Mouse (Mus musculus): ENCODE results near the gene Xylb. TPM values are rescaled to one million over a fixed set of nuclear protein-coding genes. Genes with fewer than 3 reads are reported as not detected.
"Not testable (repeated sequence)": the region's sequence is repeated elsewhere in the genome, so short reads cannot be mapped to it uniquely, and the experiment has no call there.

Gene Xylb
- polyA plus RNA-seq, 1 experiment, result 5.5 TPM

DNA sequence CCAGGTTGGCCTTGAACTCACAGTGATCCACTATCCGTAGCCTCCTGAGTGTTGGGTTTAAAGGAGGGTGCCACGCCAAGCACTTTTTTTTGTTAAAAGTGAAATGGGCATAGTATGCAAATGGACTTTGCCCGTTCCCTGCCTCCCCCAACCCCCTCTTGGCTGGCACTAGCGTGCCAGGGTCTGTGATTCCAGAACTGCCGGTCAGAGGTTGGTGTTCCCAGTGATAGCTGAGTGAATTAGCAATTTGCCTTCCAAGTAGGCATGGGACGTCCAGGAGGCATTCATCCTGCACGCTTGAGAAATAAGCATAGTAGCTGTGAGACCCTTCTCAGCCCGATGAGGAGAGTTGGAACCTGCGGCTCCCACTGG, 863 bp downstream of the Xylb start:
- TF ChIP-seq CTCF (IDR thresholded peaks at IDR 0.05; ENCODE audit: low read depth, low read length), result no peak
- TF ChIP-seq POLR2A (IDR thresholded peaks at IDR 0.05; ENCODE audit: borderline replicate concordance, low read depth, low read length), result no peak
- peaks cover 2% of the 10 kb centered on the region; the same call in 1 of the 2 replicates for H3K4me1 ChIP-seq (ENCODE audit: control insufficient read depth, insufficient read depth, low read length)
- peak overlapping the region; percentile 94 for H3K4me3 ChIP-seq (ENCODE audit: insufficient read depth, low read length)
- H3K27ac ChIP-seq (ENCODE audit: insufficient read depth, low read depth, low read length), result no peak overlapping the region

DNA sequence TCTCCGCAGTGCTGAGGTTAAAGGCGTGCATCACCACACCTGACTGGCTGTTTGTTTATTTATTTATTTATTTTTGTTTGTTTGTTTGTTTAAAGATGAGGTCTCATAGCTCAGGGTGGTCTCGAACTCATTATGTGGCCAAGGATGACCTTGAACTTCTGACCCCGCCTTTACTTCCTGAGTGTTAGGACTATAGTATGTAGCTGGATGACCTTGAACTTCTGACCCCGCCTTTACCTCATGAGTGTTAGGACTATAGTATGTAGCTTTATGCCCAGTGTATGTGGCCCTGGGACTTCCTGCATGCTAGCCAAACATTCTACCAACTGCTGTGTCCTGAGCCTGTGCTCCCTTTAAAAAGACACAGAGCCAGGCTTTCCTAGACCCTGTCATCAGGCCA, 4.2 kb downstream of the Xylb start:
- H3K4me1 ChIP-seq (ENCODE audit: control insufficient read depth, insufficient read depth, low read length), result peaks cover 17% of the 10 kb centered on the region
- H3K27ac ChIP-seq (ENCODE audit: insufficient read depth, low read depth, low read length), result no peak overlapping the region
- TF ChIP-seq POLR2A (IDR thresholded peaks at IDR 0.05; ENCODE audit: borderline replicate concordance, low read depth, low read length) (no peak), CTCF (IDR thresholded peaks at IDR 0.05; ENCODE audit: low read depth, low read length) (no peak)
- no peak overlapping the region for H3K4me3 ChIP-seq (ENCODE audit: insufficient read depth, low read length)

DNA sequence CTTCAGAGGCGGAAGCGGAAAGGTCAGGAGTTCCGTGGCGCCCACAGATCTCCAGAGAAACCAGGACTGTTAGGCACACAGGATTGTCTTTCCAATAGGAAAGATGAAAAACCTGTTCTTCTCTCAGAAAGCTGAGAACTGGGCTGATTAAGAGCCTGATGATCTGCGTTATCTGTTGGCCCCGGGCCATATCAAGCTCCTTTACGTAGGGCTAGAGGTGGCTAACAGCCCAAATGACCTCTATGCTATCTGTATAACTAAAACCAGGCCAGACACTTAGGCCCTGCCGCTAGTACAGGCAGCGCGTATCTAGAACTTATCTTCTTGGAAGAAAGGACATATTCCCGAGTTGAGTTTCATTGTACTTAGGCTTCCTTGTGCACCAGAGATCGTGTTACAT, 6.0 kb downstream of the Xylb start:
- H3K4me1 ChIP-seq (ENCODE audit: control insufficient read depth, insufficient read depth, low read length), result peaks cover 15% of the 10 kb centered on the region
- no peak overlapping the region for H3K4me3 ChIP-seq (ENCODE audit: insufficient read depth, low read length)
- no peak overlapping the region for H3K27ac ChIP-seq (ENCODE audit: insufficient read depth, low read depth, low read length)
- TF ChIP-seq CTCF (IDR thresholded peaks at IDR 0.05; ENCODE audit: low read depth, low read length) (no peak), POLR2A (IDR thresholded peaks at IDR 0.05; ENCODE audit: borderline replicate concordance, low read depth, low read length) (no peak)

DNA sequence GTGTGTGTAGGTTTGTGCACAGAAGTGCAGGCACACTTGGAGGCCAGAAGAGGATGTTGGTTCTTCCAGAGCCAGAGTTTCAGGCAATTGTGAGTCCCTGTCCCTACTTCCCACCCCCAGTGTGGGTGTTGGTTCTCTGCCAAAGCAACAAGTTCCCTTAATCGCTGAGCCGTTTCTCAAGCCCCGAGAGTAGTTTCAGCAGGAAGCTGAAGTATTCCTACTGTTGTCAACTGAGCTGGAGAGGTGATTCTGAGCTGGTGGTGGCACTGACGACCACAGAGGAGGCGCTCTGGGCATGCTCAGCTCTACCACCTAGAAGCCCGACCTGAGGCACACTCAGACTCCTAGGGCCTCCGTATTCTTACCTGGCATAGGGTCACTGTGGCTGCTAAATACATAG, 8.1 kb downstream of the Xylb start, which contains the start of gene Slc22a14:
Gene Slc22a14 (minus strand): TSS at position 270 of the 400 bp plus-strand sequence.
- peak within 1 kb of the TSS; percentile 32; the same call in 1 of the 2 replicates for H3K27ac ChIP-seq (ENCODE audit: insufficient read depth, low read depth, low read length)
- peaks cover 15% of the 10 kb centered on the region for H3K4me1 ChIP-seq (ENCODE audit: control insufficient read depth, insufficient read depth, low read length)
- H3K4me3 ChIP-seq (ENCODE audit: insufficient read depth, low read length), result no peak within 1 kb of the TSS
- TF ChIP-seq POLR2A (IDR thresholded peaks at IDR 0.05; ENCODE audit: borderline replicate concordance, low read depth, low read length) (no peak), CTCF (IDR thresholded peaks at IDR 0.05; ENCODE audit: low read depth, low read length) (no peak)

DNA sequence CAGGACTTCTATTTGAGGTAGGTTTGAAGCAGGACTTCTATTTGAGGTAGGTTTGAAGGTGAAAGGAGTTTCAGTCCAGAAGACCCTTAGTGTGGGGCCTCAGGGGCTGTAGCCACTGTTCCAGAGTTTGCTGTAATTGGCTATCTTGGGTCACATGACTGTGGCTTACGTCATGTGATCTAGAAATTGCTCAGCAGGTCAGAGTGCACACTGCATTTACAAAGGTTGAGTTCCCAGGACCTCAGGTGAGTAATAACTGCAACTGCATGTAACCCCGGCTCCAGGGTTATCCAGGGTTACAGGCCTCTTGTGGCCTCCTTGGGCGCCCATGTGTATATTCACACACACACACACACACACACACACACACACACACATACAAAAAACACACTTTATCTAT, 11.2 kb downstream of the Xylb start:
- Histone ChIP-seq H3K27ac (ENCODE audit: insufficient read depth, low read depth, low read length) (no peak overlapping the region), H3K4me3 (ENCODE audit: insufficient read depth, low read length) (no peak overlapping the region), H3K4me1 (ENCODE audit: control insufficient read depth, insufficient read depth, low read length) (peaks cover 15% of the 10 kb centered on the region)
- TF ChIP-seq CTCF (IDR thresholded peaks at IDR 0.05; ENCODE audit: low read depth, low read length) (no peak), POLR2A (IDR thresholded peaks at IDR 0.05; ENCODE audit: borderline replicate concordance, low read depth, low read length) (no peak)

DNA sequence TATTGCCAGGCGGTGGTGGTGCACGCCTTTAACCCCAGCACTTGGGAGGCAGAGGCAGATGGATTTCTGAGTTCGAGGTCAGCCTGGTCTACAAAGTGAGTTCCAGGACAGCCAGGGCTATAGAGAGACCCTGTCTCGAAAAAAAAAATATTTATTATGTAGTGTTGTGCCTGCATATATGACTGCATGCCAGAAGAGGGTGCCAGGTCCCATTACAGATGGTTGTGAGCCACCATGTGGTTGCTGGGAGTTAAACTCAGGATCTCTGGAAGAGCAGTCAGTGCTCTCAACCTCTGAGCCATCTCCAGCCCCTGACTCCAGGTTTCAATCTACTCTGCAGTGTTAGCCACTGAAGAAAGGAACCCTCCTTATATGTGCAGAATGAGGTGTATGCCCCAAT, 13.6 kb downstream of the Xylb start:
- not testable (repeated sequence) for H3K4me1 ChIP-seq (ENCODE audit: control insufficient read depth, insufficient read depth, low read length); H3K4me3 ChIP-seq (ENCODE audit: insufficient read depth, low read length)

DNA sequence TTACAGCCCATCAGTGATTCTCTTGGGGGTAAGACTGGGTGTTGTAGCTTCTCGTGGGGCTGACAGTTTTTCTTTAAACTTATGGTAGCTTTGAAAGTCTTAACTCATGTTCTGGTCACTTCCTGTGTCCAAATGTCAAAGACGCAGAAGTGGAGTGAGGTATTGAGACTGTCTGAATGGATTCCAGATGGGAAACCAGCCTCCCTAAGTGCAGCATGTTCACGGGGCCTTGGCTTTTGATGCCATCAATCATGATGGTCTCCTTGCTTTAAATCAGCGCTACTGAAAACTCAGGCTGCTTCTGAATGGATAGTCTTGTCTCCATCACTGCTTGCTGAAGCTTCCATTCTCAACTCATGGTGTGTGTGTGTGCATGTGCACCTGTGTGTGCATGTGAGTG, 14.1 kb downstream of the Xylb start:
- Histone ChIP-seq H3K4me1 (ENCODE audit: control insufficient read depth, insufficient read depth, low read length) (no peaks in the 10 kb centered on the region), H3K27ac (ENCODE audit: insufficient read depth, low read depth, low read length) (no peak overlapping the region), H3K4me3 (ENCODE audit: insufficient read depth, low read length) (no peak overlapping the region)
- TF ChIP-seq CTCF (IDR thresholded peaks at IDR 0.05; ENCODE audit: low read depth, low read length) (no peak), POLR2A (IDR thresholded peaks at IDR 0.05; ENCODE audit: borderline replicate concordance, low read depth, low read length) (no peak)

More for the DNA sequence above, 13.6 kb downstream of the Xylb start:
- not testable (repeated sequence) for H3K27ac ChIP-seq (ENCODE audit: insufficient read depth, low read depth, low read length)

DNA sequence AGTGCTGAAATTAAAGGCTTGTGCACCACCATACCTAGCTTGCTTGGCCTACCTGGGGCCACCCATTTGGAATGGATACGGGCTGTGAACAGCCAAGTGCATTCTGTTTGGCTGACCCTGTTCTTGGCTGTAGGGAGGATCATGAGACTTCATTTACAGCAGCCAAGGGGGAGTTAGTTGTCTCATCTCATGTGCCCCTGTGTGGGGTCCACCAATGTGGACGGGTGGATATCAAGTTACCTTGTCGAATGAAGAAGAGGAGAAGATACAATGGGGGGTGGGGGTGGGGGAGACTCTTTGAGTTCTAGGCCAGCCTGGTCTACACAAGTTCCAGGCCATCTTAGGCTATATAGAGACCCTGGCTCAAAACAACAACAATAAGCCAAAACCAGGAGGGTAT, 17.8 kb downstream of the Xylb start:
- H3K27ac ChIP-seq (ENCODE audit: insufficient read depth, low read depth, low read length), result no peak overlapping the region
- H3K4me1 ChIP-seq (ENCODE audit: control insufficient read depth, insufficient read depth, low read length), result peaks cover 7% of the 10 kb centered on the region; the same call in 1 of the 2 replicates
- TF ChIP-seq POLR2A (IDR thresholded peaks at IDR 0.05; ENCODE audit: borderline replicate concordance, low read depth, low read length), result no peak
- no peak overlapping the region for H3K4me3 ChIP-seq (ENCODE audit: insufficient read depth, low read length)

DNA sequence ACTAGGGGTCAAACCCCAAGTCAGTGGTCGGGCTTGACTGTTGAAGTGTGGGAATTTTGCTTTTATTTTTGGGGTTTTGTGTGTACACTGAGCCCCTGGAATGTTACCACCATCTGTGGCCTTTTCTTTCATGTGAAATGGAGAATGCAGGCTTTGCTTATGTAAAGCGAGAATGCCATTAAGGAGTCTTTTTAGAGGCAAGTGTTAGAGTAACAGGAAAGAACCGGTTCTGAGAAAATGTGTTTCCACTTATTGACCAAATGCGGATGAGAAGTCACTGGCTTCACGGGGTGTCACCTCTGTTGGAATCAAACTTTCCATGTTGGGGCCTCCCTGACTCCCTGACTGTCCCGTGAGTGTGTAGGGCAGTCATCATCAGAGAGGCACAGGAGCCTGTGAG, 18.4 kb downstream of the Xylb start:
- H3K4me1 ChIP-seq (ENCODE audit: control insufficient read depth, insufficient read depth, low read length), result peaks cover 7% of the 10 kb centered on the region; the same call in 1 of the 2 replicates
- no peak overlapping the region for H3K4me3 ChIP-seq (ENCODE audit: insufficient read depth, low read length)
- TF ChIP-seq CTCF (IDR thresholded peaks at IDR 0.05; ENCODE audit: low read depth, low read length), result no peak
- TF ChIP-seq POLR2A (IDR thresholded peaks at IDR 0.05; ENCODE audit: borderline replicate concordance, low read depth, low read length), result no peak
- H3K27ac ChIP-seq (ENCODE audit: insufficient read depth, low read depth, low read length), result no peak overlapping the region

DNA sequence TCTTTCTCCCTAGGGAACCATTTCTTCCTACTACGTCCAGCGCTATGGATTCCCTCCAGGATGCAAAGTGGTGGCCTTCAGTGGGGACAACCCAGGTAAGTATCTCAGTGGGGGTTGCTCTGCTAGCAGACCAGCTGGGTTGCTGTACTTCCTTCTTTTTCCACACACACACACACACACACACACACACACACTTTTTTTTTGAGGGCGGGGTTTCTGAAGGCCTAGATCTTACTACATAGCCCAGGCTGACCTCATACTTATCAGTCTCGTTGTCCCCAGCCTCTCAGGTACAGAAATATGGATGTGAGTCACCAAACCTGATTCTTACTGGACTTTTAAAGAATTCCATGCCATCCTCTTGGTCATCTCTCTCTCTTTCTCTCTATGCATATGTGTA, 21.1 kb downstream of the Xylb start:
- TF ChIP-seq POLR2A (IDR thresholded peaks at IDR 0.05; ENCODE audit: borderline replicate concordance, low read depth, low read length) (no peak), CTCF (IDR thresholded peaks at IDR 0.05; ENCODE audit: low read depth, low read length) (no peak)
- Histone ChIP-seq H3K4me3 (ENCODE audit: insufficient read depth, low read length) (no peak overlapping the region), H3K27ac (ENCODE audit: insufficient read depth, low read depth, low read length) (no peak overlapping the region), H3K4me1 (ENCODE audit: control insufficient read depth, insufficient read depth, low read length) (peaks cover 7% of the 10 kb centered on the region; the same call in 1 of the 2 replicates)

DNA sequence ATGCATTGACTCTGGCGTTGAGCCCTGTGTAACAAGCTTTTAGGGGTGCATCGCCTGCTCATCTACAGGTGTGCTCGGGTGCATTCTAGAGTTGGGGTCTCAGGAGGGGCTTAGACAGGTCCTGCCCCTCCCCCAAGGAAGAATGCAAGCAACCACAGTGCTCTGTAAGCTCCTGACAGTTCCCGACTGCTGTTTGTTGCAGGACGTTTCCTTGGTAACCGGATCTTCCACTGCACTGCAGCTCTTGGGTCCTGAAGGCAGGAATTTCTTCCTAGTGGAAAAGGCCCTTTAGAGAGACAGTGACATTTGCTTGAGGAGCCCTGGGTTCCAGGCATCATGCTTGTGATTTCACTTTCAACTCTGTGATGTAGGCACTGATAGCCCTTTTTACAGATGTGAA, 25.4 kb downstream of the Xylb start:
- TF ChIP-seq CTCF (IDR thresholded peaks at IDR 0.05; ENCODE audit: low read depth, low read length) (no peak), POLR2A (IDR thresholded peaks at IDR 0.05; ENCODE audit: borderline replicate concordance, low read depth, low read length) (no peak)
- no peak overlapping the region for H3K27ac ChIP-seq (ENCODE audit: insufficient read depth, low read depth, low read length)
- peaks cover 7% of the 10 kb centered on the region; the same call in 1 of the 2 replicates for H3K4me1 ChIP-seq (ENCODE audit: control insufficient read depth, insufficient read depth, low read length)
- no peak overlapping the region for H3K4me3 ChIP-seq (ENCODE audit: insufficient read depth, low read length)

Data from bone marrow macrophage, adult 2 months (primary cell).